Mouse (Mus musculus) megakaryocyte, embryonic 14.5 days (primary cell): Measurements from ENCODE around the gene Utrn.

Source experiments
- FLI1 ChIP-seq: IDR thresholded peaks from 2 replicates; pipeline ENCODE4 v1.6.1; 2012; ENCODE audit warnings: low read length, inconsistent platforms, mixed read lengths
- GATA1 ChIP-seq: IDR thresholded peaks from 3 replicates; pipeline ENCODE4 v1.6.1; 2012; ENCODE audit warnings: mixed read lengths, low read length, inconsistent platforms, borderline replicate concordance

DNA sequence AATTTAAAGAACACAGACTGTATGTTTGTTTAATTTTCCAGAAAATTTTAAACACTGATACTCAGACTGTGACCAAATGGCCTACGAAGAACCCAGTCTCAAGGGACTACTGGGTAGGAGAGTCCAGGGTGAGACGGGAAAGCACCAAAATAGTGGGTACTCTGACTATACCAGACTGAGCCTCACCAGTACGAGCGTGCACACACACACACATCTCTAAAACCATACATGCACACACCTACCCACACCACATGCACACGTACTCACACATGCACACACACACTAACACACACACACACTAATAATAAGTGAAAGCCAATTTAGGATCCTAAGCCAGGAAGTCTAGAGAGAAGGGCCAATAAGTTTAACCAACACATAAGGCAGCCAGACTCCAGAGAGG is 381.0 kb downstream of the Utrn start:
- TF ChIP-seq FLI1: no peak
- TF ChIP-seq GATA1: no peak
